8 mouse cellular contexts compared by ENCODE assay signal in the genomic region with DNA sequence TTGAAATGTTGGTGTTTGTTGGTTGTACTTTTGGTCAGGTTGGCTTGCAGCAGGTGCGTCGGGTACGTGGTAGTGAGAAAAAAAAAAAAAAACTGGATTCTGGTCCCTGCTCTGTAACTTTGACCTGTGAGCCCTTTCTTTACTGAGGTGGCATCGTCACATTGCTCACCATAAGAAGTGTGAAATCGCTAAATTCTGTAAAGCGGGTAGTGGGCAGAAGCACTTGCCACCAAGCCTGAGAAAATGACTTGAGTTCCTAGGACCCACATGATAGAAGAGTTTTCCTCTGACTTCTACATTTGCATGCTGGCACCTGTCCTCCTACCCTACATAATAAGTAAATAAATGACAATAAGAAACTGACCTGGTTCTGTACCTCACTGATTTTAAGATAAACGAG. TPM values are rescaled to one million over a fixed set of nuclear protein-coding genes. Genes with fewer than 3 reads are reported as not detected.
DNase-seq lines count a peak whose midpoint lies in the region; ATAC-seq and TF ChIP-seq lines count a peak whose summit lies in the region.

No protein-coding gene starts in this region.

- no peaks in the 10 kb centered on the region for H3K9me3 ChIP-seq in heart, embryonic 13.5 days
- no peaks in the 10 kb centered on the region for H3K9me3 ChIP-seq in hindbrain, postnatal 0 days (ENCODE audit: low read length)
- H3K9me3 ChIP-seq in midbrain, embryonic 15.5 days = no peaks in the 10 kb centered on the region

- peak overlapping the region; percentile 13; the same call in 1 of the 2 replicates for H3K27ac ChIP-seq in heart, embryonic 13.5 days (replicated peaks)
- no peak overlapping the region for H3K27ac ChIP-seq in cortical plate, adult 2 months (ENCODE audit: insufficient read depth, low read length)
- no peak overlapping the region for H3K27ac ChIP-seq in hindbrain, postnatal 0 days
- no peak overlapping the region for H3K27ac ChIP-seq in midbrain, embryonic 15.5 days

- H3K27me3 ChIP-seq in heart, embryonic 13.5 days (replicated peaks) = peaks cover 28% of the 10 kb centered on the region
- no peaks in the 10 kb centered on the region for H3K27me3 ChIP-seq in hindbrain, postnatal 0 days (ENCODE audit: insufficient read depth, low read length)
- no peaks in the 10 kb centered on the region; the same call in 1 of the 2 replicates for H3K27me3 ChIP-seq in midbrain, embryonic 15.5 days (replicated peaks)

- peak overlapping the region; percentile 89 for H3K4me2 ChIP-seq in heart, embryonic 13.5 days
- H3K4me2 ChIP-seq in hindbrain, postnatal 0 days (ENCODE audit: low read depth, low read length) = peak overlapping the region; percentile 69
- peak overlapping the region; percentile 81 for H3K4me2 ChIP-seq in midbrain, embryonic 15.5 days

- peak overlapping the region; percentile 70 for H3K9ac ChIP-seq in heart, embryonic 13.5 days
- peak overlapping the region; percentile 43; the same call in 1 of the 2 replicates for H3K9ac ChIP-seq in hindbrain, postnatal 0 days (replicated peaks; ENCODE audit: low read length)
- peak overlapping the region; percentile 12; the same call in 1 of the 2 replicates for H3K9ac ChIP-seq in midbrain, embryonic 15.5 days

- peaks cover 29% of the 10 kb centered on the region for H3K4me1 ChIP-seq in heart, embryonic 13.5 days
- peaks cover 2% of the 10 kb centered on the region; the same call in 1 of the 2 replicates for H3K4me1 ChIP-seq in cortical plate, adult 2 months (ENCODE audit: control insufficient read depth, insufficient read depth, low read length)
- no peaks in the 10 kb centered on the region; the same call in 1 of the 2 replicates for H3K4me1 ChIP-seq in hindbrain, postnatal 0 days (ENCODE audit: insufficient read depth, low read length)
- peaks cover 13% of the 10 kb centered on the region for H3K4me1 ChIP-seq in midbrain, embryonic 15.5 days

- no peak for TF ChIP-seq CTCF in cortical plate, adult 2 months (IDR thresholded peaks at IDR 0.05; ENCODE audit: extremely low read depth, insufficient read depth, low read length)
- TF ChIP-seq CTCF in hindbrain, postnatal 0 days (IDR thresholded peaks at IDR 0.05; ENCODE audit: low read depth) = no peak

- H3K36me3 ChIP-seq in heart, embryonic 13.5 days = no peaks in the 10 kb centered on the region
- no peaks in the 10 kb centered on the region for H3K36me3 ChIP-seq in hindbrain, postnatal 0 days (ENCODE audit: insufficient read depth, low read length)
- H3K36me3 ChIP-seq in midbrain, embryonic 15.5 days (replicated peaks) = no peaks in the 10 kb centered on the region

- H3K4me3 ChIP-seq in heart, embryonic 13.5 days = peak overlapping the region; percentile 57
- peak overlapping the region; percentile 63 for H3K4me3 ChIP-seq in cortical plate, adult 2 months (ENCODE audit: insufficient read depth, low read length)
- peak overlapping the region; percentile 45 for H3K4me3 ChIP-seq in hindbrain, postnatal 0 days (ENCODE audit: low read length)
- H3K4me3 ChIP-seq in midbrain, embryonic 15.5 days = peak overlapping the region; percentile 50; the same call in 1 of the 2 replicates

- ATAC-seq in heart, embryonic 13.5 days (ENCODE audit: extremely low read depth, insufficient number of reproducible peaks, low FRiP score, low TSS enrichment) = no peak
- no peak for ATAC-seq in hindbrain, postnatal 0 days
- ATAC-seq in midbrain, embryonic 15.5 days (replicated peaks) = no peak

- TF ChIP-seq POLR2A in cortical plate, adult 2 months (IDR thresholded peaks at IDR 0.05; ENCODE audit: extremely low read depth, insufficient read depth, low read length) = no peak

- 40% methylated on average over 7 of the region's 7 CpGs for WGBS in heart, embryonic 13.5 days
- WGBS in hindbrain, postnatal 0 days = 43% methylated on average over 7 of the region's 7 CpGs
- WGBS in midbrain, embryonic 15.5 days = 52% methylated on average over 7 of the region's 7 CpGs

- DNase-seq in heart, adult 8-10 months (ENCODE audit: low spot score) = no peak
- no peak for DNase-seq in hindbrain, postnatal 0 days (ENCODE audit: low spot score)
- no peak for DNase-seq in gastrocnemius, adult 18-20 months (ENCODE audit: low spot score)
- DNase-seq in spleen, postnatal 4 days (ENCODE audit: low spot score in 2 of 2) = no peak
- no peak for DNase-seq in spleen, adult 18-20 months

RNA-seq across cellular contexts. Expression of gene Fosb, which starts 10.8 kb away (rescaled TPM):
- 0.14 and 0.16 TPM in 2 replicates for polyA plus RNA-seq in heart, embryonic 13.5 days (2015; fragmentation: Nextera tagmentation; extraction: Ambion mirVana)
- total RNA-seq in heart, adult 8-10 months (2022) = 1 to 10 TPM; 1.2 to 9.8 (median 5.1) TPM
- 5.1 and 7.1 TPM in 2 replicates for polyA plus RNA-seq in cortical plate, adult 2 months (2012; rRNA removed)
- 0.31 and 1.0 TPM in 2 replicates for total RNA-seq in hindbrain, postnatal 0 days (2014; rRNA removed)
- polyA plus RNA-seq in hindbrain, postnatal 0 days (2015; fragmentation: Nextera tagmentation; extraction: Ambion mirVana) = 0.09 and 0.11 TPM in 2 replicates
- polyA plus RNA-seq in midbrain, embryonic 15.5 days (2015; fragmentation: Nextera tagmentation; extraction: Ambion mirVana) = 0.08 TPM in 1 of 2 replicates, not detected in the other
- 1 to 10 TPM in 1 of 2 experiments, under 1 TPM in 1; 0.57 to 2.5 TPM for total RNA-seq in gastrocnemius, adult 18-20 months (2021)

RNA-seq across cellular contexts. Expression of gene Ercc1, which starts 23.9 kb away (rescaled TPM):
- polyA plus RNA-seq in heart, embryonic 13.5 days (2015; fragmentation: Nextera tagmentation; extraction: Ambion mirVana) = 62.6 and 62.7 TPM in 2 replicates
- total RNA-seq in heart, adult 8-10 months (2022) = 10 to 100 TPM; 39.8 to 46.9 (median 44.4) TPM
- polyA plus RNA-seq in cortical plate, adult 2 months (2012; rRNA removed) = 53.8 and 59.1 TPM in 2 replicates
- total RNA-seq in hindbrain, postnatal 0 days (2014; rRNA removed) = 44.1 and 46.1 TPM in 2 replicates
- 69.0 and 74.2 TPM in 2 replicates for polyA plus RNA-seq in hindbrain, postnatal 0 days (2015; fragmentation: Nextera tagmentation; extraction: Ambion mirVana)
- 80.2 and 83.3 TPM in 2 replicates for polyA plus RNA-seq in midbrain, embryonic 15.5 days (2015; fragmentation: Nextera tagmentation; extraction: Ambion mirVana)
- total RNA-seq in gastrocnemius, adult 18-20 months (2021) = 10 to 100 TPM; 30.0 to 30.8 TPM

RNA-seq across cellular contexts. Expression of gene Rtn2, which starts 38.2 kb away (rescaled TPM):
- polyA plus RNA-seq in heart, embryonic 13.5 days (2015; fragmentation: Nextera tagmentation; extraction: Ambion mirVana) = 26.1 and 29.3 TPM in 2 replicates
- total RNA-seq in heart, adult 8-10 months (2022) = 100 to 1,000 TPM; 137 to 160 (median 149) TPM
- 140 TPM in 2 replicates for polyA plus RNA-seq in cortical plate, adult 2 months (2012; rRNA removed)
- total RNA-seq in hindbrain, postnatal 0 days (2014; rRNA removed) = 151 and 155 TPM in 2 replicates
- polyA plus RNA-seq in hindbrain, postnatal 0 days (2015; fragmentation: Nextera tagmentation; extraction: Ambion mirVana) = 98.4 and 101 TPM in 2 replicates
- 112 and 121 TPM in 2 replicates for polyA plus RNA-seq in midbrain, embryonic 15.5 days (2015; fragmentation: Nextera tagmentation; extraction: Ambion mirVana)
- 1,000 to 10,000 TPM; 1,025 to 1,102 TPM for total RNA-seq in gastrocnemius, adult 18-20 months (2021)

RNA-seq across cellular contexts. Expression of gene Cd3eap, which starts 38.6 kb away (rescaled TPM):
- 17.4 and 19.8 TPM in 2 replicates for polyA plus RNA-seq in heart, embryonic 13.5 days (2015; fragmentation: Nextera tagmentation; extraction: Ambion mirVana)
- total RNA-seq in heart, adult 8-10 months (2022) = 10 to 100 TPM in 1 of 4 experiments, 1 to 10 TPM in 3; 8.8 to 12.7 (median 9.4) TPM
- 14.4 and 14.6 TPM in 2 replicates for polyA plus RNA-seq in cortical plate, adult 2 months (2012; rRNA removed)
- total RNA-seq in hindbrain, postnatal 0 days (2014; rRNA removed) = 11.1 and 12.4 TPM in 2 replicates
- 17.9 and 19.3 TPM in 2 replicates for polyA plus RNA-seq in hindbrain, postnatal 0 days (2015; fragmentation: Nextera tagmentation; extraction: Ambion mirVana)
- 22.0 and 25.1 TPM in 2 replicates for polyA plus RNA-seq in midbrain, embryonic 15.5 days (2015; fragmentation: Nextera tagmentation; extraction: Ambion mirVana)
- 10 to 100 TPM; 10.8 to 11.4 TPM for total RNA-seq in gastrocnemius, adult 18-20 months (2021)

RNA-seq across cellular contexts. Expression of gene Ppp1r13l, which starts 38.9 kb away (rescaled TPM):
- polyA plus RNA-seq in heart, embryonic 13.5 days (2015; fragmentation: Nextera tagmentation; extraction: Ambion mirVana) = 12.8 and 13.0 TPM in 2 replicates
- total RNA-seq in heart, adult 8-10 months (2022) = 10 to 100 TPM; 31.6 to 66.7 (median 47.6) TPM
- polyA plus RNA-seq in cortical plate, adult 2 months (2012; rRNA removed) = 5.0 and 5.4 TPM in 2 replicates
- 0.68 and 1.0 TPM in 2 replicates for total RNA-seq in hindbrain, postnatal 0 days (2014; rRNA removed)
- polyA plus RNA-seq in hindbrain, postnatal 0 days (2015; fragmentation: Nextera tagmentation; extraction: Ambion mirVana) = 1.0 and 1.2 TPM in 2 replicates
- polyA plus RNA-seq in midbrain, embryonic 15.5 days (2015; fragmentation: Nextera tagmentation; extraction: Ambion mirVana) = 2.1 and 2.5 TPM in 2 replicates
- 1 to 10 TPM; 3.6 to 5.3 TPM for total RNA-seq in gastrocnemius, adult 18-20 months (2021)

Comparison
In these comparisons a context has a peak if more than half of its experiments do, and no peak if none do; other contexts are left out.
1. H3K9ac ChIP-seq: peak in every context shown above with its lines; median percentile 70 in heart, embryonic 13.5 days; 43 in hindbrain, postnatal 0 days; 12 in midbrain, embryonic 15.5 days.